Mouse (Mus musculus): ENCODE measurements around the gene Nos2.

DNA sequence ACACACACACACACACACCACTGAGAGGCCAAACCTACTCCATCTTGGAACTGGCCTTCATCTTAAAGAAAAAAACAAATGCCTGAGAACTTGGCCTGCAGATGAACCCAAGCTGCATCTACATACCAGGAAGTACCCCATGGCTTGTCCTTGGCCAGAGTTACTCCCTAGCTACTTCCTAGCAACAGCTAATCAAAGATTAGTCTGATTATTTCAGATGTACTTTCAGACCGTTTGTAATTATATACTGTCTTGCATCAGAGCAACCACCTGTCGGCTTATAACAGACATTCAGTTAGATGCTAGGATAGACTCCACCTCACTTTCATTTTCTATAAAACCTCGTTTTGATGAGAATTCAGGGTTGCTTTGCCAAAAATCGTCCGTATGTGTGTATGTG lies 85.8 kb downstream of the Nos2 start:
- no peak for TF ChIP-seq CTCF (IDR thresholded peaks at IDR 0.05)
- TF ChIP-seq EP300 (IDR thresholded peaks at IDR 0.05), result peak; percentile 31; the same call in 1 of the 2 replicates
